Mouse (Mus musculus): ENCODE results near the gene Rnf26.
"Not testable (repeated sequence)": the region's sequence is repeated elsewhere in the genome, so short reads cannot be mapped to it uniquely, and the experiment has no call there.

The Rnf26 gene

DNA sequence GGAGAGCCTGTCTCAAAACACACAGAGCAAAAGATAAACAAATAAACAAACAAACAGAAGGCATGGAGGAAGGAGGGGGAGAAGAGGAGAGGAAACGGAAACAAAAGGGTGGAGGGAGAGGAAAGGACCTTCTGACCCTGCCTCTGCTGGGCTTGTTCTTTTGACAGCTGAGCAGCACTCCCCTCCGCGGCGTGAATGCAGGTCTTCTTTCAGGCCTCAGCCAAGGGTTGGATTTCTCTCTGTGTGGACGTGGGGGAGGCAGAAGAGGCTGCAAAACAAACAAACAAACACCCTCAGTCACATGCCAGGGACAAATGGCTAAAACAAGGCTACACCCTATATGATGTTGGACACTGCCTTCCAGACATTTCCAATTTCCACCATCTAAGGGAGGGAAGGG lies 11.7 kb upstream of the Rnf26 start:
- no peak for DNase-seq (ENCODE audit: low read depth)

- DNase-seq (ENCODE audit: low read depth) = peak; percentile 67
These were observed 11.0 kb upstream of the Rnf26 start for GRCm38 (mm10) chr9:44124317-44124716.

DNA sequence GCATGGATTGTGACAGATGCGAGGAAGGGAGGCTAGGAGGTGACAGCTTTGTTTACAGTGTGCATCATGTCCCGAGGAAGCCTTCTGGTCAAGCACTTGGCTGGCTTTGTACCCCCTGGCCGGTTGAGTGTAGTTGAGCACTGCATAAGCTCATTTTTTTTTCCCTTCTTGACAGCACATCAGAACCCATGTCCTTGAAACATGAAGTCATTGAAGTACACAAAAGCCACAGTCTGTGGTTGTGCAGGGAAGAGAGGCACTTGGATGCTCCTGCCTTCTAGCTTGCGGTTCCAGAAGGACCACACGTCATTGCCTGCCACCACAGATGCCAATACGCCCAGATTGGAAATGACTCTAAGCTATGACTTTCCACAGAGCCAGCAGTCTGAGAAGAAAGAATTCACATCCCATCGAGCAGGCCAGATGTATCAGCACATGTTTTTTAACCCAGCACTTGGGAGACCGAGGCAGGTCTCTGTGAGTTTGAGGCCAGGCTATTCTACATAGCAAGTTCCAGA lies 6.7 kb upstream of the Rnf26 start:
- no peak for DNase-seq (ENCODE audit: low read depth)

- DNase-seq (ENCODE audit: low read depth) = peak; percentile 79
These were observed 5.7 kb upstream of the Rnf26 start for GRCm38 (mm10) chr9:44119011-44119410.

- DNase-seq (ENCODE audit: low read depth) = peak; percentile 50
These were observed 2.9 kb upstream of the Rnf26 start for GRCm38 (mm10) chr9:44116182-44116581.

GRCm38 (mm10) chr9:44115599-44115998 lies 2.3 kb upstream of the Rnf26 start:
- DNase-seq (ENCODE audit: low read depth) = peak; percentile 65

DNA sequence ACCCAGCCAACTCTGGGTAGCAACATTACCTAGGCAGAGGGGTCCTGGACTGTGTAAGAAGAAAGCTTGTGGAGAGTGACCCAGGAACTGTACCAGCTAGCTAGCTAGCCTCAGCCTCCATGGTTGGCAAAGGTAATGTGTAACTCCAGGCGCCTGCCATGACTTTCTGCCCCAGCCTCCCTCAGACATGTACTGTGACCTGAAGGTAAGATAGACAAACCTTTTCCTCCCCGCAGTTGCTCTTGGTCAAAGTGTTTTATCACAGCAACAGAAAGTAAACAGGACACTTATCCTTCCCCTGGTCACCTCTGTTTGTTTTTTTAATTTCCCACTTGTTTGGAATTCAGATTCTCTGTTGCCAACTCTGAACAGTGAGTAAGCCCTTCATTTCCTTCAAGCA lies 1.1 kb upstream of the Rnf26 start:
- DNase-seq (ENCODE audit: low read depth) = no peak

DNA sequence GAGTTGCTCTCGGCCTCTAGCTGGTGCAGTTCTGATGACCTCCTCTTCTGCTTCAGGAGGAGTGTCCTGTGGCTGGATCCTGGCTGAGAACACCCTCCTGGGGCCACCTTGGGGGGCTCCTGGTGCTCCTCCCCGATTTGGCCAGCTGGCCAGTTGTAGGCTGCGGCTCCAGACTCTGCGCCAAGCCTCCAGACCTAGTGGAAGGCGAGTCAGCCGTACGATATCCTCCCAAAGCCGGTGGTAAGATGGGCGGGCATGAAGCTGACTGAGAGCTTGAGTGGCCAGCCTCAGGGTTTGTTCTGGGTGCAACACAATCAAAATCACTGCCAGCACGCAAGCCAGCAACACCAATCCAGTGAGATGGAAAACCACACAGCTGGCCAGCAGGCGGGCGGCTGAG lies 1.4 kb downstream of the Rnf26 start:
- not testable (repeated sequence) for DNase-seq (ENCODE audit: low read depth)

GRCm38 (mm10) chr9:44109360-44110095 lies 3.8 kb downstream of the Rnf26 start:
- DNase-seq (ENCODE audit: low read depth) = peak; percentile 89

DNA sequence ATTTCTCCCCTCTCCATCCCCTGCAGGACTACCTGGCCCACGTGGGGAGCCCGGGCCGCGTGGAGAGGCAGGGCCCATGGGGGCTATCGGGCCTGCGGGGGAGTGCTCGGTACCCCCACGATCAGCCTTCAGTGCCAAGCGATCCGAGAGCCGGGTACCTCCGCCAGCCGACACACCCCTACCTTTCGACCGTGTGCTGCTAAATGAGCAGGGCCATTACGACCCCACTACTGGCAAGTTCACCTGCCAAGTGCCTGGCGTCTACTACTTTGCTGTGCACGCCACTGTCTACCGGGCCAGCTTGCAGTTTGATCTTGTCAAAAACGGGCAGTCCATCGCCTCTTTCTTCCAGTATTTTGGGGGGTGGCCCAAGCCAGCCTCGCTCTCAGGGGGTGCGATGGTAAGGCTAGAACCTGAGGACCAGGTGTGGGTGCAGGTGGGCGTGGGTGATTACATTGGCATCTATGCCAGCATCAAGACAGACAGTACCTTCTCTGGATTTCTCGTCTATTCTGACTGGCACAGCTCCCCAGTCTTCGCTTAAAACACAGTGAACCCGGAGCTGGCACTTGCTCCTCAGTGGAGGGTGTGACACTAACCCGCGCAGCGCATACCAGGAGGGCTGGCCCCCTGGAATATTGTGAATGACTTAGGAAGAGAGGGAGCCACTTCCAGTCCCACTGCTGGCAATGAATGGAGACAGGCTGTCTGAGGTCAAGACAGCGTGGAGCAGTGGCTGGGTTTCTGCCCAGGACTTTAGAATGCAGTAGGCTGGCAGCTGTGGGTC lies 4.9 kb downstream of the Rnf26 start:
- no peak for DNase-seq (ENCODE audit: low read depth)

- peak; percentile 15 for DNase-seq (ENCODE audit: low read depth)
These were observed 5.6 kb downstream of the Rnf26 start for GRCm38 (mm10) chr9:44107557-44108179.

GRCm38 (mm10) chr9:44107110-44107509 lies 6.2 kb downstream of the Rnf26 start, which contains the start of gene C1qtnf5:
C1qtnf5 (plus strand) TSS chr9:44107245.
- no peak for DNase-seq (ENCODE audit: low read depth)

DNA sequence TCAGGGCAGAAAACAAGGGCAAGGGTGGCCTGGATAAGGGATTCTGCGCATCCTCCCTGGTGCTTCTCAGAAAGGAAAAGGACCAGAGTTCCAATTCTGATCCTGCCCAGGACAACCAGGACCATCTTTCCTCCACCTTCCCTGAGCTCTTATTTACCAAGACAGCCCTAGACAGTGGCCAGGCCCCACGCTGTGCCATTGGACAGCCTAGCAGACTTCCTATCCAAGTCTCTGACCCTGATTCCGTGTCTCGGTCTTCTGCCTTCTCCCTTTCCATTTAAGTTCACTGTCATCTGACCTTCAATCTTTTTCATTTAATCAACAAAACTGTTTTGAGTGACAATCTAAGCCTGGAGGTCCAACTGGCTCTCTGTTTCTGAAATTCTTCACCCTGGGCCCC lies 6.7 kb downstream of the Rnf26 start:
- no peak for DNase-seq (ENCODE audit: low read depth)

DNA sequence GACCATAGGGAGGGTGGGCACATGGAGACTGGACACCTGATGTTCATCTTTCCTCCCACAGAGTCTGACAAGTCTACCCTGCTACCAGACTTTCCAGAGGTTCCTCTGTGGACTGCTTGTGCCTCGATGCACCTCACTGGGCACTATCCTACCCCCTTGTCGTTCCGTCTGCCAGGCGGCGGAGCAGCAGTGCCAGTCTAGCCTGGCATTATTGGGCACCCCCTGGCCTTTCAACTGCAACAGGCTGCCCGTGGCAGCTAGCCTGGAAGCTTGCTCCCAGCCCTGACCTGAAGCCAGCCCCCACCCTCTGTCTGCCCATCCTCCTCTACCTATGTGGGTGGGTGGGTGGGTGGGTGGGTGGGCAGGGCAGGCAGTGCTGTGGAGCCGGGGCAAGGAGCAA lies 7.1 kb downstream of the Rnf26 start:
- DNase-seq (ENCODE audit: low read depth) = no peak

- DNase-seq (ENCODE audit: low read depth) = no peak
These were observed 7.5 kb downstream of the Rnf26 start for GRCm38 (mm10) chr9:44105781-44106180.

GRCm38 (mm10) chr9:44104881-44105280 lies 8.4 kb downstream of the Rnf26 start:
- no peak for DNase-seq (ENCODE audit: low read depth)

DNA sequence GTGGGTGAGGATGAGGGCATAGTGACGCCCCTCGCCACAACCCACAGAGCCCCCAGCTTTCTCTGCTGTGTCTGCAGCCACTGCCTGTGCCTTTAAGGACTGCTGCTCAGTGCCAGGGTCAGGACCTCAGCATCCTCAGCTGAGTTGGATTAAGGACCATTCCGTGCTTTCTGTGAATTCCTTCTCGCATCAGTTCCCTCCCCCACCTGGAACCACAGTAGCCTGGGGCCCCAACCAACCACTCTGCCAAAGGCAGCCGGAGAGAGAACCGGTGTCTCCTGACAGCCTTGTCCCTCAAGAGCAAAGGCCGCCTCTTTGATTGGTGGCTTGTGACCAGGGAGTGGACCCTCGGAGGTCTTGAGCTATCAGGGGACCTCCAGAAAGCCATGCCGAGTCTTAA lies 11.8 kb downstream of the Rnf26 start, which contains the start of gene Mfrp:
TSS of gene Mfrp (plus strand) at position 240 of the 400 bp plus-strand sequence.
- no peak for DNase-seq (ENCODE audit: low read depth)

- DNase-seq (ENCODE audit: low read depth) = no peak
These were observed 16.8 kb downstream of the Rnf26 start for GRCm38 (mm10) chr9:44096536-44096935.

DNA sequence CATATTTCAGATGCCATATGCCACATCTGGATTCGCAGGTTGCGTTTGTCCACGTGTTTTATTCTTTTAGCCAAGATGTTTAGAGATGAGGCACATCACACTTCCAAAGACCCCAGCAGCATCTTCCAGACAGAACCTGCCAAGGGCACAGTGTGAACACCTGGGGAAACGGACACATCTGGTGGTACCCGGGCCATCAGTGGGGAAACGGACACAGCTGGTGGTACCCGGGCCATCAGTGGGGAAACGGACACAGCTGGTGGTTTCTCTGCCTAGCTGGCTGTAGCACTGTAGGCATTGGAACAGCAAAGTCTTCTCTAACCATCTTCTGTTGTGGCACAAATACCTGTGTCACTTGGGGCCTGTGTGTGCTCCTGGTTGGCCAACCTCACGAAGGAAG lies 17.5 kb downstream of the Rnf26 start:
- no peak for DNase-seq (ENCODE audit: low read depth)

GRCm38 (mm10) chr9:44094737-44095136 lies 18.6 kb downstream of the Rnf26 start:
- DNase-seq (ENCODE audit: low read depth) = no peak

DNA sequence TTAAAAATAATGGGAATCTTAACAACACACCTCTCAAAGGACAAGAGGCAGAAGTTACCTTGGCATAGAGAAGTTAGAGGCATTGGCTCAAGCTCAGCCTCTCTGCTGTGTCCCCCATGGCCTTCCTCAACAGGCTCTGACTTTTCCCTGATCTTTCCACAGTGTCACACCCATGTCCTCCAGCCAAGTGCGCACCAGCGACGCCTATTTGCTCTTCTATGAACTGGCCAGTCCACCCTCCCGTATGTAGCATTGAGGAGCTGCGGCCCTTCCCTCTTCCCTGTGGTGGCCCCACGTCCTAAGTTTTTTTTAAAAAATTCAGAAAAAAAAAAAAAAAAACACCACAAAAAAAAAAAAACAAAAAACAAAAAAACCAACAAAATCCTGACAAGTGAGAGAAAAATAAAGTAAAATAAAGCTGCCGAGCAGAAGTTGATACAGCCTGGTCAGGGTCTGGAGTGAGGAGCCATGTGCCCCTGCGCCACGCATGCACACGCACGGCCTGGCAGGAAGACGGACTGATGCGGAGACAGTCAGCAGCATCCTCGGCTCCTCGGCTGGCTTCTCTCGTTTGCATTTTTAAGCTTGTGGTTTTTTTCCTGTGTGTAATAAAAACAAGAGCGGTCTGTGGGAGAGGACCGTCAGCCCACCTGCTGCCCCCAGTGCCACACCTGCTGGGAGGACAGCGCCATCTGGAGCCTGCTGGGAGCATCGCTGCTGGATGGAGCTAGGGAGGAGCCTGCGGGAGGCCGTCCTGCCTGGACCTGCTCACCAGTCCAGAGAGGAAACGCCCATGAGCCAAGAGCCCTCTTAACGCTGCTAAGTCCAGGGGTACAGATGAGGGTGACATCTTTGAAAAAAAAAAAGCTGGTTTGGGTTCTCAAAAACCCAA lies 19.5 kb downstream of the Rnf26 start:
- DNase-seq (ENCODE audit: low read depth) = peak; percentile 74
